Mouse (Mus musculus) hindbrain, postnatal 0 days (tissue): ENCODE results near the gene Xpr1. TPM values are rescaled to one million over a fixed set of nuclear protein-coding genes. Genes with fewer than 3 reads are reported as not detected.

Source experiments
- ATAC-seq: fragments of 200-750 bp; cut with Nextera tagmentation; 2 replicates; pipeline ENCODE4 v1.8.0; 2017; ENCODE audit warnings: mild to moderate bottlenecking, moderate TSS enrichment, moderate library complexity
- DNase-seq: peaks from one replicate; pipeline ENCODE4 v3.0.0-alpha.2; 2015; ENCODE audit warnings: low spot score
- H3K27ac ChIP-seq: fragments of 300-500 bp; sonication (generic); 2 replicates; pipeline ENCODE4 v1.5.1; 2014; ENCODE audit warnings: mild to moderate bottlenecking
- H3K27me3 ChIP-seq: fragments of 300-500 bp; sonication (generic); 2 replicates; pipeline ENCODE4 v1.6.1; 2014; ENCODE audit warnings: low read length, mixed read lengths; ENCODE audit not compliant: insufficient read depth
- H3K36me3 ChIP-seq: fragments of 300-500 bp; sonication (generic); 2 replicates; pipeline ENCODE4 v1.6.1; 2014; ENCODE audit warnings: low read length, mixed read lengths; ENCODE audit not compliant: insufficient read depth
- H3K4me1 ChIP-seq: fragments of 300-500 bp; sonication (generic); 2 replicates; pipeline ENCODE4 v1.6.1; 2014; ENCODE audit warnings: antibody characterized with exemption, low read length, mixed read lengths; ENCODE audit not compliant: insufficient read depth
- H3K4me2 ChIP-seq: fragments of 300-500 bp; sonication (generic); 2 replicates; pipeline ENCODE4 v1.6.1; 2014; ENCODE audit warnings: low read depth, mild to moderate bottlenecking, low read length, moderate library complexity, mixed read lengths
- H3K4me3 ChIP-seq: fragments of 300-500 bp; sonication (generic); 2 replicates; pipeline ENCODE4 v1.5.1; 2014; ENCODE audit warnings: low read length
- H3K9ac ChIP-seq: fragments of 300-500 bp; sonication (generic); replicated peaks from 2 replicates; pipeline ENCODE4 v1.6.1; 2014; ENCODE audit warnings: mild to moderate bottlenecking, low read length, moderate library complexity, mixed read lengths
- H3K9me3 ChIP-seq: fragments of 300-500 bp; sonication (generic); 2 replicates; pipeline ENCODE4 v1.6.1; 2016; ENCODE audit warnings: low read length, mixed read lengths
- CTCF ChIP-seq: IDR thresholded peaks from 2 replicates; pipeline ENCODE4 v1.5.1; 2016; ENCODE audit warnings: antibody characterized with exemption, control low read depth, low read depth
- WGBS: fragments of 180-500 bp; shearing (Covaris S2); extraction: QIAGEN DNeasy Blood & Tissue Kit; methylation state at CpG from one replicate; pipeline ENCODE4 v1.1.7; 2014; 5-methylcytosine and 5-hydroxymethylcytosine counted together
- polyA plus RNA-seq: library from polyadenylated mRNA; unstranded; fragments of >200 nt; fragmentation: Nextera tagmentation; extraction: Ambion mirVana; gene quantifications from 2 replicates; pipeline ENCODE4 v1.2.1, GENCODE M21; 2015
- total RNA-seq: library from RNA; depleted of rRNA; stranded (reverse); fragments of >200 nt; gene quantifications from 2 replicates; pipeline ENCODE4 v1.2.3, GENCODE M21; 2014

Xpr1 gene
- total and polyA plus RNA-seq, 2 experiments from 2014 or later = 33.8 to 107 TPM

DNA sequence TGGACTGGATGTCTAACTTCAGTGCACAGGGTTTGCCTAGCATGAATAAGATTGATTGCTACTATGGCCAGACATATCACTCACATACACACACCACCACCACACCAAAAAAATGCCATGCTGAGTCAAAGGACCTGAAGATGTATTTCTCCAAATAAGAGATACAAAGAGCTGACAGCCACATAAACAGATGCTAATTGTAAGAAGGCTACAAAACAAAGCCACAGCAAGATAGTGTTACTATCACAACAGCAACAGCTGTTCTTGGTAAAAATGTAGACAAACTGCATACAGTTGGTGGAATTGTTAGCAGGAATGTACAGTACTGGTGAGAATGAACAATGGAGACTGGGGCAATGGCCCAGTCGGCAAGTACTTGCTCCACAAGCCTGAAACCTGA lies 28.8 kb downstream of the Xpr1 start:
- Histone ChIP-seq H3K4me2 (no peak overlapping the region), H3K27ac (no peak overlapping the region), H3K9ac (no peak overlapping the region), H3K4me1 (no peaks in the 10 kb centered on the region), H3K4me3 (no peak overlapping the region), H3K27me3 (no peaks in the 10 kb centered on the region), H3K9me3 (no peaks in the 10 kb centered on the region), H3K36me3 (no peaks in the 10 kb centered on the region)
- ATAC-seq (no peak), DNase-seq (no peak)
- WGBS = 21% methylated on average over 1 of the region's 1 CpGs
- no peak for TF ChIP-seq CTCF

DNA sequence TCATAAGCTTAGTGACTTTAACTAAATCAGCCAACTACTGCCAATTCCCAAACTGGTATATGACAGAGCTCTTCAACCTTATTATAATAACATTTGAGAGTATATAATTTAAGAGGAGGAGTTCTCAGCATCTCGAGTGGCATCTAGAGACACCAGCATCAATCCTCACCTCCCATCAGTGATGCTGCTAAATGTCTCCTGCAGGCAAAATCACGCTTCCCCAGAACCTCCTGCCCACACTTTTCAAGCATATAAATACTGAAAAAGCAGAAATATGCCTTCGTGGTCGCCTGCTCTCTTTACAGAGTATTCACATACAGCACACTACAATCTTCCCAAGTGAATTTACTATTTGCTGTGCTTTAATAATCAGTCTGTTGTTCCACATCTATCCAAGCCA lies 30.7 kb downstream of the Xpr1 start:
- no peaks in the 10 kb centered on the region for H3K4me1 ChIP-seq
- DNase-seq (no peak), ATAC-seq (no peak)
- 78% methylated on average over 4 of the region's 4 CpGs for WGBS
- no peaks in the 10 kb centered on the region for H3K36me3 ChIP-seq
- no peak for TF ChIP-seq CTCF
- H3K4me2 ChIP-seq = no peak overlapping the region
- H3K9me3 ChIP-seq = no peaks in the 10 kb centered on the region
- H3K27me3 ChIP-seq = no peaks in the 10 kb centered on the region
- H3K9ac ChIP-seq = no peak overlapping the region
- no peak overlapping the region for H3K27ac ChIP-seq
- H3K4me3 ChIP-seq = no peak overlapping the region

DNA sequence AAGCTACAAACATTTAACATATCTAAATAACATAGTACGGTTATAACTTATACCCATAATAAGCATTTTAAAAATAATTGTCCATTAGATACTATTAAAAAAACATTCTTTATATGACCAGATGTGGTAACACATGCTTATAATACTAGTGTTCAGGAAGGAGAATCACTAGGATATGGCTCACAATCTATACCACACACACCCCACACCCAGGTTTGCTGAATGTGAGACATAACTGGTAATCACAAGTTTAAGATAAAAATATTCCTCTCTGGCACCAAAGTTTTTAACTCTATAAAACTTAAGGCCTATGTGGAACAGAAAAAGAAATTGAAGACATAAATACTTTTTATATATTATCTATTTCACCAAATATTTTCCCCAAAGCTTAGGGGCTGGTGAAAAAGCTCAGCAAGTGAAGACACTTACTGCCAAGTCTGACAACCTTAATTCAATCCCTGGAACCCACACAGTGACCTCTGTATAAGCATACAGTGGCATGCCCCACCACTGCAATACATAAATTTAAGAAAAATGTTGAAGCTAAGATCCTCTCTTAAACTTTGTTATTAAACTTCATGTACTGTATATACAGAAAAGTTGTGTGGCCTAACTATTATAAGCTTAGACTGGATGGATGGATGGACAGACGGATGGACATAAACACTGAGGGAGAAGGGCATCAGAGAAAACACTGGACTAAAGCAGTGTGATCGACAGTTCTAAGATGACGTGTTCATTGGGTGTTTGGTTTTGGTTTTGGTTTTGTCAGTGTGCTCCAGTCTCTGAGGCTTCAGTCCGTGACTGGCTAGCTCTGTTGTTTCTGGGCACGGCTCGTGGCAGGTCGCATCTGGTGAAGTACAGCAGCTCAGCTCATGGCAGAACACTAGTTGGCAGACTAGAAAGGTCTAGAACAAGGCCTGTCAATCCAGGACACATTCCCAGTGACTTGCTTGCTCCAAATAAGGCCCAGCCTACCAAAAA lies 33.6 kb downstream of the Xpr1 start:
- Histone ChIP-seq H3K4me3 (no peak overlapping the region), H3K9me3 (no peaks in the 10 kb centered on the region), H3K4me2 (no peak overlapping the region), H3K9ac (no peak overlapping the region), H3K27me3 (no peaks in the 10 kb centered on the region), H3K4me1 (no peaks in the 10 kb centered on the region), H3K27ac (no peak overlapping the region), H3K36me3 (no peaks in the 10 kb centered on the region)
- ATAC-seq = no peak
- 93% methylated on average over 8 of the region's 8 CpGs for WGBS
- TF ChIP-seq CTCF = no peak
- no peak for DNase-seq

DNA sequence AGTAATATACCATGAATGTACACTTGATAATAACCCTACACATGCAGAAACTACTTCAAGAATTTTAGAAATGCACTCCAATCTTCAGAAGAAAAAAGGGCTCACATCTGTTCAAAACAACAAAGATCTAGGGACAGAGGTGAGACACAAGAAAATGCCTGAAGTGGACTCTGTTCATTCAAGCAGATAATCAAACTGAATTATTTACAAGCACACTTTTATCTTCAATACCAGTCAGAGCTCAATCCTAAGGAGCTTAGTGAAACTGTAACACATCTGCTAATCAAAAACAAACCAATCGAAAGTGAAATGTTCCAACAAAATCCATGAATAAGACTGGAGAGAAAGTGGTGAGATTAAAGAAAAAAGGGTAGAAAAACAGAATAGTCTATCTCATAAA lies 35.3 kb downstream of the Xpr1 start:
- H3K9me3 ChIP-seq = no peaks in the 10 kb centered on the region
- H3K27me3 ChIP-seq = no peaks in the 10 kb centered on the region
- no peak overlapping the region for H3K9ac ChIP-seq
- H3K36me3 ChIP-seq = no peaks in the 10 kb centered on the region
- no peak for ATAC-seq
- no peak for TF ChIP-seq CTCF
- H3K4me3 ChIP-seq = no peak overlapping the region
- 80% methylated on average over 1 of the region's 1 CpGs for WGBS
- no peak overlapping the region for H3K4me2 ChIP-seq
- DNase-seq = no peak
- no peaks in the 10 kb centered on the region for H3K4me1 ChIP-seq
- H3K27ac ChIP-seq = no peak overlapping the region

DNA sequence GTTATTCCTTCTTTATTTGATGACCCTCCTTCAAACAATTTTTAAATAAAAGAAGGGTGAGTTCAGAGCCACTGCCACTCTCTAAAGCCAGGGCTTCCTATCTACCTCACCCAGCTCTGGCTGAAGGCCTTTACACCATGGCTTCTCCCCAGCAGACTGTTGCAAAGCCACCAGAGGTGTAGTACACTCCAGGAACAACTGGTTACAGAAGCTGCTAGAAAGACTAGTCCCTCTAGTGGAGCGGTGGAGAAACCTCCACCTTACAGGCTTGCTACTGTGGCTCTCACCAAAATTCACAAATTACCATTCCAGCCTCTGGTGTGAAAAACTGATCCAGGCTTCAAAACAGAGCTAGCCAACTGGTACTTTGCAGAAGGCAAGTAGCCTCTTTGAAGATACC lies 37.9 kb downstream of the Xpr1 start:
- Histone ChIP-seq H3K4me1 (no peaks in the 10 kb centered on the region), H3K27me3 (no peaks in the 10 kb centered on the region), H3K9ac (no peak overlapping the region), H3K9me3 (no peaks in the 10 kb centered on the region), H3K36me3 (no peaks in the 10 kb centered on the region), H3K4me2 (no peak overlapping the region), H3K27ac (no peak overlapping the region), H3K4me3 (no peak overlapping the region)
- TF ChIP-seq CTCF = no peak
- ATAC-seq (no peak), DNase-seq (no peak)
- WGBS = 91% methylated on average over 1 of the region's 1 CpGs

DNA sequence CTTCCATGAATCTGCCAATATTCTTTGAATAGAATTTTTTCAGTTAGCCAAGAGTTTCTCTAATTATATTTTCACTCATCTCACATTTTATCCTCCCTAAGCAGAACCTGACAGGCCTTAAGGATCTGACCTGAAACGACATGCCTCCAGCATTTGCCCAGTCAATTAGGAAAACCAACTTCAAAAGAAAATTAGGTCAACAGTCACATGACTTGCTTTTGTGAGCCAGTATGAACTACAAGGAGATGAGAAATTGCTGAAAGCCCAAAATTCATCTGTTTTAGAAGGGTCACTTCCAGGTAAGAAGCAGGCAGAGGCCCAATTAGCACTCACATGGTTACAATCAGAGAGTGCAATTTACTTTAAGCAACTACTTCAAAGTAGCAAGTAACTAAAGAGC lies 44.4 kb downstream of the Xpr1 start:
- no peaks in the 10 kb centered on the region for H3K27me3 ChIP-seq
- H3K27ac ChIP-seq = no peak overlapping the region
- no peak overlapping the region for H3K9ac ChIP-seq
- no peak for TF ChIP-seq CTCF
- H3K4me2 ChIP-seq = no peak overlapping the region
- no peaks in the 10 kb centered on the region for H3K4me1 ChIP-seq
- H3K9me3 ChIP-seq = no peaks in the 10 kb centered on the region
- no peak overlapping the region for H3K4me3 ChIP-seq
- 71% methylated on average over 1 of the region's 1 CpGs for WGBS
- no peak for DNase-seq
- no peaks in the 10 kb centered on the region for H3K36me3 ChIP-seq
- no peak for ATAC-seq

DNA sequence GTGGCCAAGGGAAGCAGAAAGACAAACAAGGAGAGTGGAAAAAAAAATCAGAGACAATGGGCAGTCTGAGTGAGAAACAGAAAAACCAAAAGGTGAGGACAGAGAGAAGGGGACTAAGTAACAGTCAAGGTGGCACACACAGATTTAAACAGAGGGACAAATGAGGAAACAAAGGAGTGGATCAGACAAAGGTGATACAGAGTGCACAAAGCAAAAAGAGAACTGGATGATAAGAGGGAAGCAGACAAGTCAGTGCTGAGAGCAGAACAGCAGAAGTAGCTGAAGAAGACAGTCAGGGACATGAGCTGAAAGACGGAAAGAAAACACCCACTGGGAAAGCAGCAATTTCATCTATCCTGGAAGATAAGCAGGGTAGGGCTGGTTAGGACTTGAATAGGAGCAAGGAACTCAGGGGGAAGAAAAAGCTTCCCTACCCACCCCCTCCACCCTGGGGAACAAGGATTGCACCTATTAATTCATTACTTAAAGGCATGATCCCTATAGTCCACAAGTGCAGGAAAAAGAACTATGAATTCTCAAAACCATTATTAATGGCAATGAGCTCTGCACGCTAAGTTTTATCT lies 47.0 kb downstream of the Xpr1 start:
- WGBS = 63% methylated on average over 2 of the region's 2 CpGs
- TF ChIP-seq CTCF = no peak
- Histone ChIP-seq H3K4me2 (no peak overlapping the region), H3K4me1 (no peaks in the 10 kb centered on the region), H3K27me3 (no peaks in the 10 kb centered on the region), H3K4me3 (no peak overlapping the region), H3K9ac (no peak overlapping the region), H3K36me3 (no peaks in the 10 kb centered on the region), H3K9me3 (no peaks in the 10 kb centered on the region), H3K27ac (no peak overlapping the region)
- no peak for ATAC-seq
- DNase-seq = no peak
